Mouse (Mus musculus) midbrain, embryonic 13.5 days (tissue): ENCODE results near the gene Ruvbl1. TPM values are rescaled to one million over a fixed set of nuclear protein-coding genes. Genes with fewer than 3 reads are reported as not detected.

Source experiments
- ATAC-seq: fragments of 200-750 bp; cut with Nextera tagmentation; 2 replicates; pipeline ENCODE4 v1.8.0; 2017; ENCODE audit warnings: mild to moderate bottlenecking, moderate TSS enrichment, moderate library complexity
- H3K27ac ChIP-seq: fragments of 300-500 bp; sonication (generic); 2 replicates; pipeline ENCODE4 v1.5.1; 2015; ENCODE audit warnings: inconsistent platforms, mild to moderate bottlenecking, moderate library complexity
- H3K27me3 ChIP-seq: fragments of 300-500 bp; sonication (generic); 2 replicates; pipeline ENCODE4 v1.6.1; 2015; ENCODE audit warnings: mild to moderate bottlenecking, inconsistent platforms
- H3K36me3 ChIP-seq: fragments of 300-500 bp; sonication (generic); 2 replicates; pipeline ENCODE4 v1.6.1; 2015; ENCODE audit warnings: mild to moderate bottlenecking, inconsistent platforms
- H3K4me1 ChIP-seq: fragments of 300-500 bp; sonication (generic); replicated peaks from 2 replicates; pipeline ENCODE4 v1.6.1; 2015; ENCODE audit warnings: inconsistent platforms
- H3K4me2 ChIP-seq: fragments of 300-500 bp; sonication (generic); replicated peaks from 2 replicates; pipeline ENCODE4 v1.6.1; 2015; ENCODE audit warnings: moderate library complexity, mild to moderate bottlenecking, inconsistent platforms
- H3K4me3 ChIP-seq: fragments of 300-500 bp; sonication (generic); replicated peaks from 2 replicates; pipeline ENCODE4 v1.5.1; 2015; ENCODE audit warnings: mild to moderate bottlenecking, inconsistent platforms
- H3K9ac ChIP-seq: fragments of 300-500 bp; sonication (generic); replicated peaks from 2 replicates; pipeline ENCODE4 v1.6.1; 2015; ENCODE audit warnings: mild to moderate bottlenecking, inconsistent platforms
- H3K9me3 ChIP-seq: fragments of 300-500 bp; sonication (generic); 2 replicates; pipeline ENCODE4 v1.6.1; 2016; ENCODE audit warnings: mild to moderate bottlenecking, inconsistent platforms
- WGBS: fragments of 180-500 bp; shearing (Covaris S2); methylation state at CpG from one replicate; pipeline ENCODE4 v1.1.7; 2015; 5-methylcytosine and 5-hydroxymethylcytosine counted together
- polyA plus RNA-seq: library from polyadenylated mRNA; unstranded; fragments of >200 nt; fragmentation: Nextera tagmentation; extraction: Ambion mirVana; gene quantifications from 2 replicates; pipeline ENCODE4 v1.2.1, GENCODE M21; 2015

Ruvbl1 gene
- polyA plus RNA-seq, 1 experiment from 2014 or later = 112 TPM

DNA sequence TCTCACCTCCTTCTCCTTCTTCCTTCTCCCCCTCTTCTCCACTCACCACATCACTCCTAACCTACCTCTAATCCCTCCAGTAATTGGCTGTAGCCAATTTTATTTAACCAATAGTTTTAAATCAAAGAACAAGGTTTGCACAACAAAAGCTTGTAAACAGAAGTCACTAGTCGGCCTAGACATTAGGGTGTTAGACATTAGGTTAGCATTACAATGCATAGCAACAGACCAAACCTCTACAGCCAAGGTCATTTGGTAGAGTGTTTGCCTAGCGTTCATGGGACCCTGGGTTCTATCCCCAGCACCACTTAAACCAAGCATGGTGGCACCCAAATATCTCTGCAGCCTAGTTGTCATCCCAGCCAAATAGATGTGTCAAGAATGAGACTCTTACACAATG lies 10.7 kb upstream of the Ruvbl1 start:
- ATAC-seq = no peak
- Histone ChIP-seq H3K4me3 (no peak overlapping the region), H3K4me1 (no peaks in the 10 kb centered on the region), H3K27me3 (0 out of 2 replicates have a peak, but pooled peaks cover 7% of the 10 kb centered on the region), H3K9me3 (no peaks in the 10 kb centered on the region), H3K36me3 (no peaks in the 10 kb centered on the region), H3K9ac (no peak overlapping the region), H3K27ac (no peak overlapping the region), H3K4me2 (no peak overlapping the region)
- WGBS = 70% methylated on average over 2 of the region's 2 CpGs

- Histone ChIP-seq H3K9ac (no peak overlapping the region), H3K4me1 (peaks cover 16% of the 10 kb centered on the region), H3K4me3 (no peak overlapping the region), H3K4me2 (no peak overlapping the region), H3K27me3 (no peaks in the 10 kb centered on the region), H3K36me3 (peaks cover 71% of the 10 kb centered on the region), H3K9me3 (no peaks in the 10 kb centered on the region), H3K27ac (no peak overlapping the region)
- WGBS = 70% methylated on average over 6 of the region's 6 CpGs
- no peak for ATAC-seq
These were observed 4.7 kb downstream of the Ruvbl1 start for GRCm38 (mm10) chr6:88469878-88470277.

DNA sequence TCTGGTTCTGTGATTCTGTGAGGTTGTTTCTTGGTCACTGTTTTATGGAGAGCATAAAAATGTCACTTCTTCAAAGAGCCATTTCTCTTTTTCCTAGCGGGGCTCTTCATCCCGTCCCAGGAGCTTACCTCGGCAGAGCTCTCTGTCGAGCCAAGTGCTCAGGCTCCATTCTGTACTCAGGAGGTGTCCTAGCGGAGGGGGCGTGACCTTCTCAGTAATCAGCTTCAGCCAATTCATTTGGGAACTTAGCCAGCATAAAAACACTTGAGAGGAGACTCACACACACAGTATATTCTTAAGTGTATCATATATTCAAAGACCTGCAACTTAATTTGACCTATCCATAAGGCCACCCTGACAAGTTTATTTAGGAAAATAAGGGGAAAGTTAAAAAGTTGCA lies 15.2 kb downstream of the Ruvbl1 start:
- Histone ChIP-seq H3K27me3 (no peaks in the 10 kb centered on the region), H3K4me3 (no peak overlapping the region), H3K9ac (no peak overlapping the region), H3K4me2 (no peak overlapping the region), H3K9me3 (no peaks in the 10 kb centered on the region), H3K36me3 (peaks cover 94% of the 10 kb centered on the region), H3K4me1 (no peaks in the 10 kb centered on the region), H3K27ac (no peak overlapping the region)
- no peak for ATAC-seq
- WGBS = 68% methylated on average over 6 of the region's 6 CpGs

DNA sequence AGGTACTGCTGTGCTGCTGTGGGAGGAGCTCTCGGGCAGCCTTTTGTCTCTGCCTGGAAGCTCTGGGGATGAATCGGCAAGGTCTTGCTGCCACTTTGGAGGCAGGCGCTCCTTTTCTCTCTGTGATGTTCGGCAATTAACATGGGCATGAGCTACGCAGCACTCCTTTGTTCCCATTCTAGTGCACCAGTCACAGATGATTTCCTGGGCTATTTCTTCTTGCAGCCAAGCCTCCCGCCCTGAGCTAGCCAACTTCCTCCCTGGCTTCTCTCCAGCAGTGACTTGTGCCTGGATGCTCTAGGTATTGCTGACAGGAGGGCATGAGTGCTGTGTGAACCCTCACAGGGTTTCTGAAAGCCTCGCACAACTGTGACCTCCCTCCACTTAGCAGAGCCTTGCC lies 17.9 kb downstream of the Ruvbl1 start:
- no peak overlapping the region for H3K9ac ChIP-seq
- no peak overlapping the region for H3K27ac ChIP-seq
- H3K4me1 ChIP-seq = no peaks in the 10 kb centered on the region
- H3K4me3 ChIP-seq = no peak overlapping the region
- WGBS = 74% methylated on average over 7 of the region's 7 CpGs
- no peak for ATAC-seq
- H3K27me3 ChIP-seq = no peaks in the 10 kb centered on the region
- H3K4me2 ChIP-seq = no peak overlapping the region
- no peaks in the 10 kb centered on the region for H3K9me3 ChIP-seq
- H3K36me3 ChIP-seq = peaks cover 96% of the 10 kb centered on the region

GRCm38 (mm10) chr6:88483913-88484312 lies 18.7 kb downstream of the Ruvbl1 start:
- Histone ChIP-seq H3K9ac (no peak overlapping the region), H3K36me3 (peaks cover 96% of the 10 kb centered on the region), H3K4me2 (no peak overlapping the region), H3K27ac (no peak overlapping the region), H3K9me3 (no peaks in the 10 kb centered on the region), H3K4me1 (no peaks in the 10 kb centered on the region), H3K4me3 (no peak overlapping the region), H3K27me3 (no peaks in the 10 kb centered on the region)
- ATAC-seq = no peak

DNA sequence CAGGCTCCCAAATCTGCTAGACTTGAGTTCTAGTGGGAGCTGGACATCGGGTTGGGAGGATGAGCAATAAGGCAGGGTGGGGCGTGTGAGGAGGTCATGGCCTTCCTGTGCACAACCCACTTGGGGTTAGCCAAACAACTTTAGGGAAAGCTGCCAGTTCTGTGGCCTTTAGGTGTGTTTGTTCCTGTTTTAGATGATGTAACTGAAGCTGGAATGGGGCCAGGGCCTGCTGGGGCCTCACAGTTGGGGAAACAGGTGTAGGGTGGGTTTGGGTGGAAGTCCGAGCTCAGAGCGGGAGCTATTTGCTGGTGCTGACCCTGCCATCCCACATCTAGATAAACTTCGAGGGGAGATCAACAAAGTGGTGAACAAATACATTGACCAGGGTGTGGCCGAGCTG lies 20.2 kb downstream of the Ruvbl1 start:
- Histone ChIP-seq H3K9ac (no peak overlapping the region), H3K27ac (no peak overlapping the region), H3K4me1 (no peaks in the 10 kb centered on the region), H3K9me3 (no peaks in the 10 kb centered on the region), H3K4me3 (no peak overlapping the region), H3K36me3 (peaks cover 87% of the 10 kb centered on the region), H3K27me3 (no peaks in the 10 kb centered on the region), H3K4me2 (no peak overlapping the region)
- 93% methylated on average over 6 of the region's 6 CpGs for WGBS
- ATAC-seq = no peak

- Histone ChIP-seq H3K4me1 (no peaks in the 10 kb centered on the region), H3K27me3 (no peaks in the 10 kb centered on the region), H3K4me3 (no peak overlapping the region), H3K9me3 (no peaks in the 10 kb centered on the region), H3K36me3 (peaks cover 87% of the 10 kb centered on the region), H3K4me2 (no peak overlapping the region), H3K27ac (no peak overlapping the region), H3K9ac (no peak overlapping the region)
- peak; percentile 55; the same call in 1 of the 2 replicates for ATAC-seq
- 90% methylated on average over 8 of the region's 8 CpGs for WGBS
These were observed 21.7 kb downstream of the Ruvbl1 start for GRCm38 (mm10) chr6:88486893-88487292.

DNA sequence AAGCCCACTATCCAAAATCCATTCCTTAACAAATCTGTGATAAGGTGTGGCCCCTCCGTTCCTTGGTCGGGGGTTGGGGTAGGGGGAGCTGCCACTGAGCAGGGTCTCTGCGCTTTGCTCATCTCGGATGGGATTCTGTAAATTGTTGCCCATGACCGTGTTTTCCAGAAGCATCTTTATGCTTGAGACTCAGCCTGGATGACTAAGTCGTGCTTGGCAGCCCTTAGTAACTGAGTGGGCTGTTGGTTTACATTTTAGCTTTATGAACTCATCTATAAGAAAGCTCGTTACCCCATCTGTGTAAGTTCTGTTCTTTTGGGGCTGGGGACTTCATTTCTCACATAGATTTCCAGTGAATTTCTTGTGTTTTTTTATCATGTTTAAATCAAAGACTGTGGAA lies 23.8 kb downstream of the Ruvbl1 start:
- no peaks in the 10 kb centered on the region for H3K9me3 ChIP-seq
- H3K27ac ChIP-seq = no peak overlapping the region
- no peaks in the 10 kb centered on the region for H3K27me3 ChIP-seq
- no peak overlapping the region for H3K9ac ChIP-seq
- H3K36me3 ChIP-seq = peaks cover 84% of the 10 kb centered on the region
- no peak for ATAC-seq
- no peak overlapping the region for H3K4me3 ChIP-seq
- no peaks in the 10 kb centered on the region for H3K4me1 ChIP-seq
- 95% methylated on average over 7 of the region's 7 CpGs for WGBS
- no peak overlapping the region for H3K4me2 ChIP-seq

- H3K36me3 ChIP-seq = peaks cover 76% of the 10 kb centered on the region
- WGBS = 90% methylated on average over 6 of the region's 6 CpGs
- no peak overlapping the region for H3K4me2 ChIP-seq
- H3K27ac ChIP-seq = no peak overlapping the region
- no peak overlapping the region for H3K9ac ChIP-seq
- no peak for ATAC-seq
- no peak overlapping the region for H3K4me3 ChIP-seq
- no peaks in the 10 kb centered on the region for H3K4me1 ChIP-seq
- no peaks in the 10 kb centered on the region for H3K9me3 ChIP-seq
- H3K27me3 ChIP-seq = no peaks in the 10 kb centered on the region
These were observed 24.6 kb downstream of the Ruvbl1 start for GRCm38 (mm10) chr6:88489834-88490233.

GRCm38 (mm10) chr6:88490629-88491354 lies 25.6 kb downstream of the Ruvbl1 start:
- Histone ChIP-seq H3K4me3 (no peak overlapping the region), H3K9me3 (no peaks in the 10 kb centered on the region), H3K27ac (no peak overlapping the region), H3K36me3 (peaks cover 67% of the 10 kb centered on the region), H3K27me3 (no peaks in the 10 kb centered on the region), H3K4me2 (no peak overlapping the region), H3K9ac (no peak overlapping the region), H3K4me1 (no peaks in the 10 kb centered on the region)
- 0 out of 2 replicates have a peak, but pooled peaks have one; percentile 43 for ATAC-seq
- 92% methylated on average over 12 of the region's 12 CpGs for WGBS

DNA sequence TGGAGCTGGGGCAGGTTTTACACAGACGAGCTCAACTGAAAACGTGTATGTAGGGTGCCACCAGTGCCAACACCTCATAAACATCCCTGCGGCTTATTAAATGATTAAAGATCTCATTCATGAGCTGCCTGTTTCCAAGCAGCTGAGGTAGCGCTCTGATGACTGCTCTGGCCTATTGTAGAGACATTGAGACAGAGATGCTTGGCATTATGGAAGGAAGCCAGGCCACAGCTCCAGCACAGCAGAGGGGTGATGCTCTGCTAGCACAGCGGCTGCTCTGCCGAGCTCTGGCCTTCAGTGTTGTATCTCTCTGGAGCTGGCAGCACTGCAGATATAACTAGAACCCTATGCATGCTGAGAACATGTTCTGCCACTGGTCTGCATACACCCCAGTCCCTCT lies 28.5 kb downstream of the Ruvbl1 start:
- 93% methylated on average over 6 of the region's 6 CpGs for WGBS

DNA sequence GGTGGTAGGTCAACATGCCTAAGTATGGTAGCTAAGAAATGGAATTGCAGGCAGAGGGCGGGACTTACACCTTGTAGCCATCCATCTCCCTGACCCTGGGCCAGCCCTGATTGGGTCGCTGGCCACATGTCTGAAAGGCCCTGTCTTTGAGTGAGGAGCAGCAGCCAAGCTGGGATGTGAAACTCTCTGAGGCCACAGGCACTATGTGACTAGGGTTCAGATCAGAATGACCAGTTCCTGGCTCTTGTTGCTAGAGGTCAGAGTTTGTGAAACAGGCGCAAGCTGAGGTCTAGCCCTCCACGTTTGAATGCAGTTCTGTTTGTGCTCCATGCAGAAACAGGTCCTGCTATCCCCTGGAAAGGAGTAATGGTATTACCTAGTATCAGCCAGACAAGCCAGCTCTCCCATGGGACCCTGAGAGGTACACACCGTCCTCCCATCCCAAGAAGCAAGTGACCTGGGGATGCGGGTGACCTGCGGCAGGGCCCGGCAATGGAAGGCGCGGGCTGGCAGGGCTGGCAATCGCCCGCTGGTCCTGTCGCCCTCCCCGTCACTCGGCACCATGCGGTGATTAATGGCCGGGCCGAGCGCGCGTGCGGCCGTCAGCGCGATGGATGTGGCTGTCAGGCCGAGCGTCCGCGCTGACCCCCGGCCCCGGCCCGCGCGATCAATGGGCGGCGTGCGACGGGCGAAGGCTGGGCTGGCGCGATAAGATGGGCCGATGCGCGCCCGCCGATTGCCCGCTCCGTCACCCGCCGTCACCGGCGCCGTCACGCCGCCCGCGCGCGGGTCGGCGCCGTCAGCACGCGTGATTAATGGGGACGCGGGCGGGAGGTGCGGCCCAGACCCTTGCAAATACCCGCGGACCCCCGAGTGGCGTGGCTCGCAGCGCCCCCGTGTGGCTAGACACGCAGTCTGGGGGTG lies 34.5 kb downstream of the Ruvbl1 start:
- peak overlapping the region; percentile 51 for H3K4me3 ChIP-seq
- peak; percentile 93 for ATAC-seq
- H3K9me3 ChIP-seq = no peaks in the 10 kb centered on the region
- peak overlapping the region; percentile 81 for H3K9ac ChIP-seq
- peaks cover 9% of the 10 kb centered on the region for H3K4me1 ChIP-seq
- 2% methylated on average over 76 of the region's 76 CpGs for whole genome bisulfite sequencing
- H3K27ac ChIP-seq = peak overlapping the region; percentile 57
- H3K4me2 ChIP-seq = peak overlapping the region; percentile 85
- H3K27me3 ChIP-seq = no peaks in the 10 kb centered on the region
- peaks cover 52% of the 10 kb centered on the region for H3K36me3 ChIP-seq

More for the DNA sequence above, 28.5 kb downstream of the Ruvbl1 start:
- H3K4me1 ChIP-seq = no peaks in the 10 kb centered on the region
- H3K4me2 ChIP-seq = no peak overlapping the region
- H3K4me3 ChIP-seq = no peak overlapping the region
- no peaks in the 10 kb centered on the region for H3K9me3 ChIP-seq
- H3K36me3 ChIP-seq = peaks cover 61% of the 10 kb centered on the region
- H3K27me3 ChIP-seq = no peaks in the 10 kb centered on the region
- H3K9ac ChIP-seq = no peak overlapping the region
- ATAC-seq = no peak
- no peak overlapping the region for H3K27ac ChIP-seq
